Mouse (Mus musculus) intestine, postnatal 0 days (tissue): ENCODE data around the gene Uvrag. TPM values are rescaled to one million over a fixed set of nuclear protein-coding genes. Genes with fewer than 3 reads are reported as not detected.
A peak's percentile ranks its signal among the peaks of the same experiment; 100 is the strongest.

Source experiments
- ATAC-seq: fragments of 200-750 bp; cut with Nextera tagmentation; 2 replicates; pipeline ENCODE4 v1.8.0; 2017; ENCODE audit warnings: mild to moderate bottlenecking, moderate TSS enrichment, moderate library complexity
- H3K27ac ChIP-seq: fragments of 300-500 bp; sonication (generic); 2 replicates; pipeline ENCODE4 v1.5.1; 2014; ENCODE audit warnings: mild to moderate bottlenecking, low read depth, low read length, moderate library complexity
- H3K27me3 ChIP-seq: fragments of 300-500 bp; sonication (generic); replicated peaks from 2 replicates; pipeline ENCODE4 v1.6.1; 2014; ENCODE audit warnings: low read length, mixed read lengths; ENCODE audit not compliant: control insufficient read depth, insufficient read depth
- H3K36me3 ChIP-seq: fragments of 300-500 bp; sonication (generic); 2 replicates; pipeline ENCODE4 v1.6.1; 2014; ENCODE audit warnings: mild to moderate bottlenecking, moderate library complexity; ENCODE audit not compliant: control insufficient read depth, insufficient read depth
- H3K4me1 ChIP-seq: fragments of 300-500 bp; sonication (generic); replicated peaks from 2 replicates; pipeline ENCODE4 v1.6.1; 2014; ENCODE audit warnings: antibody characterized with exemption, low read length, mixed read lengths; ENCODE audit not compliant: control insufficient read depth, insufficient read depth
- H3K4me2 ChIP-seq: fragments of 300-500 bp; sonication (generic); replicated peaks from 2 replicates; pipeline ENCODE4 v1.6.1; 2014; ENCODE audit warnings: low read depth, mild to moderate bottlenecking, moderate library complexity
- H3K4me3 ChIP-seq: fragments of 300-500 bp; sonication (generic); 2 replicates; pipeline ENCODE4 v1.5.1; 2014; ENCODE audit warnings: low read depth, low read length
- H3K9ac ChIP-seq: fragments of 300-500 bp; sonication (generic); 2 replicates; pipeline ENCODE4 v1.6.1; 2014; ENCODE audit warnings: mild to moderate bottlenecking, low read depth, low read length
- H3K9me3 ChIP-seq: fragments of 300-500 bp; sonication (generic); 2 replicates; pipeline ENCODE4 v1.6.1; 2016; ENCODE audit warnings: mixed run types; ENCODE audit not compliant: control insufficient read depth
- CTCF ChIP-seq: sonication (generic); IDR thresholded peaks from 2 replicates; pipeline ENCODE4 v1.5.1; 2016; ENCODE audit warnings: low read depth, mild to moderate bottlenecking, control low read depth, antibody characterized with exemption, moderate library complexity
- WGBS: fragments of 180-500 bp; shearing (Covaris S2); extraction: QIAGEN DNeasy Blood & Tissue Kit; methylation state at CpG from one replicate; pipeline ENCODE4 v1.1.7; 2014; 5-methylcytosine and 5-hydroxymethylcytosine counted together
- polyA plus RNA-seq: library from polyadenylated mRNA; unstranded; fragments of >200 nt; fragmentation: Nextera tagmentation; extraction: Ambion mirVana; gene quantifications from 2 replicates; pipeline ENCODE4 v1.2.1, GENCODE M21; 2015

The Uvrag gene
- 12.0 and 17.4 TPM in 2 replicates for polyA plus RNA-seq

DNA sequence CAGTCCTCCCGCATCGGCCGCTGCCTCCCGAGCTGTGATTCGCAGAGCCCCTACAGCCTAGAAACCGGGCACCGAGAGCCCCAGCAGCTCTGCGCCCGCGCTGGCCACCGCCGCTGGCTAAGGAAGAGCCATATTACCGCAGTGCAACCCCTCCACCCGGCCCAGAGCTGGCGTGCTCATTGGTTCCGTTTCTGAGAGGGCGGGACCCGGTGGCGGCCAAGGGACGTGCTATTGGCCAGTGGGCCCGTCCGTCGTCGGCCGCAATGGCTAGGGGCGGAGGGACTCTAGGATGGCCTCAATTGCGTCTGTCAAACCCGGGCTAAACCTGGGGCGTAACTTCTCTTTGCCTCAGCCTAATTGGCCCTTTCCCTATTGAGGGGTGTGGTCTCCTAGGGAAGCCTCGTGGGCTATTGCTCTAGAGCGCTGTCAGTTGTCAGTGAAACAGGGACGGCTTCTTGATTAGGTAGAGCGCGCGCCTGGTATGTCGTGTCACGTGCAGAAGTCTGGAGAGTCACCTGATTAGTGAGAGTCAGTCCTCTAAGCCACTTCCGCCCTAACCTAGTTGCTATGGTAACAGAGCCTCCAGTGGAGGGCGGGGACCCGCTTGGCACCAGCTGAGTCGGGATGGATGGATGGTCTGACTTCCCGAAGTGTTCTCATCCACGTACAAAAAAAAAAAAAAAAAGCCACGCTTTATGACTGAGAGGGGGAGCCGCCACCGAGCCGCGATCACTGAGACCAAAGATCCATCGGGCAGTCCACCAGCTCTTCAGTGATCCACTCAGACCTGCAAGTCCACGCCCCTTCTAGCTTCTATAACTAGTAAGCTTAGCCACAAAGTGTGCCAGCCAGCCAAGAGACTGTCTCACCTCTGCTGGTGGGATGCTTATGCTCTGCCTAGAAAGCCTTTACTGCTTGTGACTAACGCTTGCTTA, at the start of gene Uvrag:
TSS of gene Uvrag (minus strand) at position 158 of the 935 bp plus-strand sequence.
- H3K27me3 ChIP-seq = no peaks in the 10 kb centered on the region
- H3K4me1 ChIP-seq = peaks cover 4% of the 10 kb centered on the region
- H3K9ac ChIP-seq = peak within 1 kb of the TSS; percentile 96
- ATAC-seq = peak; percentile 98
- peak within 1 kb of the TSS; percentile 94 for H3K27ac ChIP-seq
- no peaks in the 10 kb centered on the region for H3K36me3 ChIP-seq
- H3K4me3 ChIP-seq = peak within 1 kb of the TSS; percentile 100
- H3K4me2 ChIP-seq = peak within 1 kb of the TSS; percentile 79
- no peaks in the 10 kb centered on the region for H3K9me3 ChIP-seq
- WGBS = under 1% methylated on average over 50 of the region's 51 CpGs
- peak; percentile 19; the same call in 1 of the 2 replicates for TF ChIP-seq CTCF

GRCm38 (mm10) chr7:99189885-99190284, 48.9 kb upstream of the Uvrag start:
- no peaks in the 10 kb centered on the region for H3K9me3 ChIP-seq
- no peak for TF ChIP-seq CTCF
- H3K27ac ChIP-seq = no peak overlapping the region
- no peaks in the 10 kb centered on the region for H3K27me3 ChIP-seq
- H3K4me3 ChIP-seq = no peak overlapping the region
- no peak overlapping the region for H3K9ac ChIP-seq
- WGBS = 82% methylated on average over 5 of the region's 5 CpGs
- no peak for ATAC-seq
- H3K36me3 ChIP-seq = no peaks in the 10 kb centered on the region
- H3K4me2 ChIP-seq = no peak overlapping the region
- H3K4me1 ChIP-seq = no peaks in the 10 kb centered on the region

- no peak overlapping the region for H3K27ac ChIP-seq
- no peak overlapping the region for H3K4me3 ChIP-seq
- no peaks in the 10 kb centered on the region for H3K36me3 ChIP-seq
- TF ChIP-seq CTCF = no peak
- no peak overlapping the region for H3K9ac ChIP-seq
- WGBS = 87% methylated on average over 6 of the region's 6 CpGs
- ATAC-seq = no peak
- H3K4me1 ChIP-seq = no peaks in the 10 kb centered on the region
- no peak overlapping the region for H3K4me2 ChIP-seq
- no peaks in the 10 kb centered on the region for H3K27me3 ChIP-seq
- no peaks in the 10 kb centered on the region for H3K9me3 ChIP-seq
These were observed 47.7 kb upstream of the Uvrag start for GRCm38 (mm10) chr7:99188630-99189029.

GRCm38 (mm10) chr7:99187451-99187850, 46.5 kb upstream of the Uvrag start:
- no peak overlapping the region for H3K9ac ChIP-seq
- no peaks in the 10 kb centered on the region for H3K27me3 ChIP-seq
- WGBS = 57% methylated on average over 5 of the region's 5 CpGs

GRCm38 (mm10) chr7:99185405-99185804, 44.5 kb upstream of the Uvrag start:
- no peak overlapping the region for H3K9ac ChIP-seq
- TF ChIP-seq CTCF = no peak
- H3K4me3 ChIP-seq = no peak overlapping the region
- no peaks in the 10 kb centered on the region for H3K27me3 ChIP-seq
- no peak for ATAC-seq
- peak overlapping the region; percentile 41; the same call in 1 of the 2 replicates for H3K27ac ChIP-seq
- no peak overlapping the region for H3K4me2 ChIP-seq
- H3K4me1 ChIP-seq = 0 out of 2 replicates have a peak, but pooled peaks cover 3% of the 10 kb centered on the region
- no peaks in the 10 kb centered on the region for H3K9me3 ChIP-seq
- 82% methylated on average over 3 of the region's 3 CpGs for WGBS
- no peaks in the 10 kb centered on the region for H3K36me3 ChIP-seq

More at GRCm38 (mm10) chr7:99187451-99187850, 46.5 kb upstream of the Uvrag start:
- H3K4me2 ChIP-seq = no peak overlapping the region
- H3K4me3 ChIP-seq = no peak overlapping the region
- no peak overlapping the region for H3K27ac ChIP-seq
- H3K36me3 ChIP-seq = no peaks in the 10 kb centered on the region
- no peak for TF ChIP-seq CTCF
- H3K9me3 ChIP-seq = no peaks in the 10 kb centered on the region
- no peak for ATAC-seq
- H3K4me1 ChIP-seq = no peaks in the 10 kb centered on the region

- TF ChIP-seq CTCF = no peak
- 73% methylated on average over 6 of the region's 6 CpGs for WGBS
- Histone ChIP-seq H3K36me3 (no peaks in the 10 kb centered on the region), H3K4me2 (peak overlapping the region; percentile 97), H3K9ac (0 out of 2 replicates have a peak overlapping the region, but pooled peaks have one; percentile 1), H3K9me3 (no peaks in the 10 kb centered on the region), H3K27ac (0 out of 2 replicates have a peak overlapping the region, but pooled peaks have one; percentile 10), H3K27me3 (no peaks in the 10 kb centered on the region), H3K4me1 (0 out of 2 replicates have a peak, but pooled peaks cover 3% of the 10 kb centered on the region), H3K4me3 (no peak overlapping the region)
- no peak for ATAC-seq
These were observed 42.8 kb upstream of the Uvrag start for GRCm38 (mm10) chr7:99183751-99184150.
